23 mouse cellular contexts compared by ENCODE assay signal in the genomic region with DNA sequence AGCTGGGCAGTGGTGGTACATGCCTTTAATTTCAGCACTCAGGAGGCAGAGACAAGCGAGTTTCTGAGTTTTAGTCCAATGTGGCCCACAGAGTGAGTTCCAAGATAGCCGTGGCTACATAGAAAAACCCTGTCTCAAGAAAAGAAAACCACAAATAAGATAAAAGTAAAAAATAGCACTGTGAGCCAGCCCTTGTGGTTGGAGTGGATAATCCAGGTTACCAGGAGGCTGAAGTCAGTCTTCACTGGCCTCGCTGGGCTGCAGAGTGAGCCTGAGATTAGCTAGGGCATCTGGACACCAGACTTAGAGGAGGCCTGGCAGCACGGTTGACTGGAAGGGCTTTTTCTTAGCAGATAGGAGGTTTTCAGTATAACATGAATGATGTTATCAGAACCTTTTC. TPM values are rescaled to one million over a fixed set of nuclear protein-coding genes. Genes with fewer than 3 reads are reported as not detected.
A peak's percentile ranks its signal among the peaks of the same experiment; 100 is the strongest.
DNase-seq lines count a peak whose midpoint lies in the region; ATAC-seq and TF ChIP-seq lines count a peak whose summit lies in the region.
"Had no signal": no experiment of that assay in that cellular context is flagged by ENCODE, and none has a peak within 500 bp of the region (broad histone marks: within the 10 kb centered on the region; RNA-seq: fewer than 3 reads in every experiment).

No protein-coding gene starts in this region.

- peaks cover 4% of the 10 kb centered on the region for H3K36me3 ChIP-seq in liver, embryonic 16.5 days (ENCODE audit: control insufficient read depth, insufficient read depth)
- peaks cover 7% of the 10 kb centered on the region for H3K36me3 ChIP-seq in myocyte (ENCODE audit: control insufficient read depth, insufficient read depth)

- no peaks in the 10 kb centered on the region for H3K9me3 ChIP-seq in liver, embryonic 16.5 days (replicated peaks; ENCODE audit: control insufficient read depth, low read length)
- H3K9me3 ChIP-seq: heart, embryonic 10.5 days; hindbrain, embryonic 10.5 days; limb, embryonic 15.5 days; midbrain, embryonic 13.5 days had no signal

- no peaks in the 10 kb centered on the region for H3K27me3 ChIP-seq in liver, embryonic 16.5 days (ENCODE audit: control insufficient read depth, insufficient read depth, low read depth, low read length)
- no peaks in the 10 kb centered on the region for H3K27me3 ChIP-seq in myocyte (ENCODE audit: control insufficient read depth, insufficient read depth, insufficient read length)
- H3K27me3 ChIP-seq: limb, embryonic 15.5 days; midbrain, embryonic 13.5 days; Patski had no signal

- ATAC-seq in liver, embryonic 16.5 days (ENCODE audit: low read depth), result 0 out of 2 replicates have a peak, but pooled peaks have one; percentile 35
- ATAC-seq in erythroid progenitor cell, adult 5-6 weeks (replicated peaks; ENCODE audit: low FRiP score, poor library complexity, severe bottlenecking), result no peak
- ATAC-seq: forebrain, embryonic 14.5 days; hindbrain, embryonic 16.5 days; intestine, embryonic 16.5 days; lung, postnatal 0 days; midbrain, embryonic 13.5 days; Patski had no signal

- no peak for TF ChIP-seq POLR2A in myocyte (IDR thresholded peaks at IDR 0.05; ENCODE audit: insufficient read length, low read depth)
- no peak for TF ChIP-seq POLR2A in lung, adult 2 months (IDR thresholded peaks at IDR 0.05; ENCODE audit: borderline replicate concordance, extremely low read depth, low read depth, low read length)

- 22% methylated on average over 4 of the region's 4 CpGs for WGBS in liver, embryonic 16.5 days (ENCODE audit: insufficient replicate concordance)
- WGBS in lung, adult 2 months, result 78% methylated on average over 4 of the region's 4 CpGs

- no peak overlapping the region for H3K4me3 ChIP-seq in liver, embryonic 16.5 days (ENCODE audit: low read depth, low read length)
- H3K4me3 ChIP-seq in myocyte, result no peak overlapping the region
- H3K4me3 ChIP-seq in lung, adult 2 months (replicated peaks; ENCODE audit: extremely low read depth, low read depth, low read length), result no peak overlapping the region
- H3K4me3 ChIP-seq: heart, embryonic 10.5 days; hindbrain, embryonic 10.5 days; limb, embryonic 15.5 days; midbrain, embryonic 13.5 days had no signal

- H3K27ac ChIP-seq in liver, embryonic 16.5 days (ENCODE audit: low read length), result no peak overlapping the region
- H3K27ac ChIP-seq: heart, embryonic 10.5 days; hindbrain, embryonic 10.5 days; limb, embryonic 15.5 days; macrophage; midbrain, embryonic 13.5 days had no signal

- H3K9ac ChIP-seq in liver, embryonic 16.5 days (ENCODE audit: low read depth, low read length), result no peak overlapping the region
- H3K9ac ChIP-seq: limb, embryonic 15.5 days; midbrain, embryonic 13.5 days had no signal

- TF ChIP-seq CTCF in lung, adult 2 months (IDR thresholded peaks at IDR 0.05; ENCODE audit: insufficient read depth, low read length), result no peak

- H3K79me2 ChIP-seq in myocyte (ENCODE audit: control insufficient read depth, insufficient read depth), result peaks cover 86% of the 10 kb centered on the region

- no peak overlapping the region for H3ac ChIP-seq in myocyte (ENCODE audit: control insufficient read depth, insufficient read length)

- H3K4me1 ChIP-seq in liver, embryonic 16.5 days (ENCODE audit: control insufficient read depth, low read depth, low read length), result peaks cover 2% of the 10 kb centered on the region
- H3K4me1 ChIP-seq in lung, adult 2 months (ENCODE audit: control insufficient read depth, insufficient read depth, low read length), result no peaks in the 10 kb centered on the region

- no peak overlapping the region for H3K4me2 ChIP-seq in liver, embryonic 16.5 days (ENCODE audit: low read depth, low read length)
- H3K4me2 ChIP-seq in myocyte (ENCODE audit: low read depth), result peak overlapping the region; percentile 61
- H3K4me2 ChIP-seq: limb, embryonic 15.5 days; midbrain, embryonic 13.5 days had no signal

- DNase-seq in retina, postnatal 1 day, result peak; percentile 16
- no peak for DNase-seq in retina, embryonic 14.5 days (ENCODE audit: low spot score)
- DNase-seq in liver, result peak; percentile 26
- DNase-seq in urinary bladder, adult 18-20 months (ENCODE audit: low spot score in 2 of 2), result no peak
- DNase-seq in lung, adult 2 months, result no peak
- DNase-seq: cerebellum, adult 18-20 months; cerebellum, postnatal 25 days; heart, postnatal 10 days; kidney, postnatal 25 days; left cerebral cortex, postnatal 4 days had no signal

TF ChIP-seq in myocyte, 11 proteins besides CTCF, POLR2A, EP300 and RAD21:
- TF ChIP-seq SRF (IDR thresholded peaks at IDR 0.05; ENCODE audit: control insufficient read depth, insufficient read length, low read depth), result no peak
- TF ChIP-seq MYOD1 (IDR thresholded peaks at IDR 0.05; ENCODE audit: control insufficient read depth in 1 of 3, insufficient read length in 2 of 3, low read depth in 2 of 3), result peak in 1 of 3 experiments; percentile 21
- TF ChIP-seq TCF3 (IDR thresholded peaks at IDR 0.05; ENCODE audit: insufficient read length, low read depth), result no peak
- TF ChIP-seq POLR2AphosphoS2 (IDR thresholded peaks at IDR 0.05; ENCODE audit: insufficient read length, low read depth), result no peak
- no peak for TF ChIP-seq CEBPB (IDR thresholded peaks at IDR 0.05; ENCODE audit: insufficient read depth, poor library complexity, severe bottlenecking)
- TF ChIP-seq USF1 (IDR thresholded peaks at IDR 0.05; ENCODE audit: low read depth), result no peak
- no peak for TF ChIP-seq MYOG (IDR thresholded peaks at IDR 0.05; ENCODE audit: control insufficient read depth in 1 of 3, insufficient read depth in 1 of 3, insufficient read length in 2 of 3, low read depth in 2 of 3)

RNA-seq across cellular contexts. Expression of a gene that starts 21.5 kb away (rescaled TPM):
- polyA plus RNA-seq in liver, embryonic 16.5 days (2015; fragmentation: Nextera tagmentation; extraction: Ambion mirVana), result 31.2 and 32.3 TPM in 2 replicates
- polyA plus RNA-seq in myocyte (2012; fragmentation: generic; extraction: Trizol), result 79.1 TPM
- 28.5 and 32.4 TPM in 2 replicates for total RNA-seq in erythroid progenitor cell, adult 5-6 weeks (2015; ENCODE audit: low replicate concordance)
- total RNA-seq in erythroid progenitor cell, adult 5-6 weeks (2017; ENCODE audit: low replicate concordance), result 14.8 and 39.3 TPM in 2 replicates
- polyA plus RNA-seq in lung, adult 2 months (2012; rRNA removed), result 61.1 and 70.7 TPM in 2 replicates

RNA-seq across cellular contexts. Expression of a gene that starts 21.6 kb away (rescaled TPM):
- 24.1 and 25.7 TPM in 2 replicates for polyA plus RNA-seq in liver, embryonic 16.5 days (2015; fragmentation: Nextera tagmentation; extraction: Ambion mirVana)
- polyA plus RNA-seq in myocyte (2012; fragmentation: generic; extraction: Trizol), result 29.5 TPM
- total RNA-seq in erythroid progenitor cell, adult 5-6 weeks (2015; ENCODE audit: low replicate concordance), result 40.7 and 61.6 TPM in 2 replicates
- 49.2 and 71.5 TPM in 2 replicates for total RNA-seq in erythroid progenitor cell, adult 5-6 weeks (2017; ENCODE audit: low replicate concordance)
- 11.5 and 11.9 TPM in 2 replicates for polyA plus RNA-seq in lung, adult 2 months (2012; rRNA removed)

Comparison
In these comparisons a context has a peak if more than half of its experiments do, and no peak if none do; other contexts are left out.
1. DNase-seq: peak in retina, postnatal 1 day (single experiment) and liver (single experiment); none in retina, embryonic 14.5 days (single experiment), urinary bladder, adult 18-20 months (0 of 2) and lung, adult 2 months (single experiment).